Mouse (Mus musculus): Measurements from ENCODE around the gene Capn13.

Capn13 gene

GRCm38 (mm10) chr17:73400862-73401261 is at the start of gene Capn13:
Gene Capn13 (minus strand): TSS chr17:73400866.
- in situ Hi-C loops (cut with MboI; ENCODE audit: low sequenced_read_pairs) = no loop called here

- in situ Hi-C loops (cut with MboI; ENCODE audit: low sequenced_read_pairs) = no loop called here
Measured at GRCm38 (mm10) chr17:73449104-73449503, 48.4 kb upstream of the Capn13 start.

- in situ Hi-C loops (cut with MboI; ENCODE audit: low sequenced_read_pairs) = no loop called here
Measured at GRCm38 (mm10) chr17:73440798-73441197, 40.1 kb upstream of the Capn13 start.

- in situ Hi-C loops (cut with MboI; ENCODE audit: low sequenced_read_pairs) = no loop called here
Measured at GRCm38 (mm10) chr17:73432564-73433006, 31.9 kb upstream of the Capn13 start.

GRCm38 (mm10) chr17:73432058-73432457 is 31.4 kb upstream of the Capn13 start:
- in situ Hi-C loops (cut with MboI; ENCODE audit: low sequenced_read_pairs) = no loop called here

GRCm38 (mm10) chr17:73417382-73417781 is 16.7 kb upstream of the Capn13 start:
- in situ Hi-C loops (cut with MboI; ENCODE audit: low sequenced_read_pairs) = no loop called here

GRCm38 (mm10) chr17:73416181-73416795 is 15.6 kb upstream of the Capn13 start:
- in situ Hi-C loops (cut with MboI; ENCODE audit: low sequenced_read_pairs) = no loop called here

- in situ Hi-C loops (cut with MboI; ENCODE audit: low sequenced_read_pairs) = no loop called here
Measured at GRCm38 (mm10) chr17:73411817-73412216, 11.2 kb upstream of the Capn13 start.

- in situ Hi-C loops (cut with MboI; ENCODE audit: low sequenced_read_pairs) = no loop called here
Measured at GRCm38 (mm10) chr17:73401272-73401671, 606 bp upstream of the Capn13 start.

- in situ Hi-C loops (cut with MboI; ENCODE audit: low sequenced_read_pairs) = no loop called here
Measured at GRCm38 (mm10) chr17:73399136-73399535, 1.5 kb downstream of the Capn13 start.

GRCm38 (mm10) chr17:73393361-73393760 is 7.3 kb downstream of the Capn13 start:
- in situ Hi-C loops (cut with MboI; ENCODE audit: low sequenced_read_pairs) = no loop called here

GRCm38 (mm10) chr17:73391771-73392170 is 8.9 kb downstream of the Capn13 start:
- in situ Hi-C loops (cut with MboI; ENCODE audit: low sequenced_read_pairs) = no loop called here

GRCm38 (mm10) chr17:73390191-73391089 is 10.2 kb downstream of the Capn13 start:
- in situ Hi-C loops (cut with MboI; ENCODE audit: low sequenced_read_pairs) = no loop called here

GRCm38 (mm10) chr17:73389336-73389735 is 11.3 kb downstream of the Capn13 start:
- in situ Hi-C loops (cut with MboI; ENCODE audit: low sequenced_read_pairs) = no loop called here

GRCm38 (mm10) chr17:73386581-73386980 is 14.1 kb downstream of the Capn13 start:
- in situ Hi-C loops (cut with MboI; ENCODE audit: low sequenced_read_pairs) = no loop called here

GRCm38 (mm10) chr17:73385940-73386339 is 14.7 kb downstream of the Capn13 start:
- in situ Hi-C loops (cut with MboI; ENCODE audit: low sequenced_read_pairs) = no loop called here

- in situ Hi-C loops (cut with MboI; ENCODE audit: low sequenced_read_pairs) = no loop called here
Measured at GRCm38 (mm10) chr17:73382327-73383014, 18.2 kb downstream of the Capn13 start.

GRCm38 (mm10) chr17:73381681-73382080 is 19.0 kb downstream of the Capn13 start:
- in situ Hi-C loops (cut with MboI; ENCODE audit: low sequenced_read_pairs) = no loop called here

- in situ Hi-C loops (cut with MboI; ENCODE audit: low sequenced_read_pairs) = no loop called here
Measured at GRCm38 (mm10) chr17:73377778-73378484, 22.7 kb downstream of the Capn13 start.

- in situ Hi-C loops (cut with MboI; ENCODE audit: low sequenced_read_pairs) = no loop called here
Measured at GRCm38 (mm10) chr17:73367334-73367733, 33.3 kb downstream of the Capn13 start.

GRCm38 (mm10) chr17:73361054-73361453 is 39.6 kb downstream of the Capn13 start:
- in situ Hi-C loops (cut with MboI; ENCODE audit: low sequenced_read_pairs) = no loop called here

Measured in CH12F3 (cell line).